Mouse (Mus musculus) layer of hippocampus, adult 18-20 months (tissue): ENCODE measurements around the gene Stxbp4. TPM values are rescaled to one million over a fixed set of nuclear protein-coding genes. Genes with fewer than 3 reads are reported as not detected.

ENCODE experiments used
- DNase-seq, 2 experiments: peaks; one replicate each; pipeline ENCODE4 v3.0.0; 2022; ENCODE audit warnings: low spot score in 2 of 2
- total RNA-seq, 2 experiments: library from RNA; stranded (reverse); gene quantifications; 2 replicates each; pipeline ENCODE4 v1.2.3; 2021

The Stxbp4 gene
- total RNA-seq, 2 experiments from 2014 or later, result 12.7 to 13.4 TPM

- DNase-seq, result no peak
Observed at GRCm38 (mm10) chr11:90570646-90571259, 67.1 kb downstream of the Stxbp4 start.

- DNase-seq, result no peak
Observed at GRCm38 (mm10) chr11:90558359-90559047, 79.4 kb downstream of the Stxbp4 start.

GRCm38 (mm10) chr11:90556517-90556916 lies 81.4 kb downstream of the Stxbp4 start:
- no peak for DNase-seq

- DNase-seq, result no peak
Observed at GRCm38 (mm10) chr11:90553963-90554362, 83.9 kb downstream of the Stxbp4 start.

- DNase-seq, result peak in 1 of 2 experiments; percentile 6
Observed at GRCm38 (mm10) chr11:90552303-90553201, 85.3 kb downstream of the Stxbp4 start.

- peak; percentile 25 to 65 for DNase-seq
Observed at GRCm38 (mm10) chr11:90548560-90548959, 89.3 kb downstream of the Stxbp4 start.

GRCm38 (mm10) chr11:90538636-90539263 lies 99.1 kb downstream of the Stxbp4 start:
- no peak for DNase-seq

- DNase-seq, result no peak
Observed at GRCm38 (mm10) chr11:90525311-90525710, 112.6 kb downstream of the Stxbp4 start.

GRCm38 (mm10) chr11:90521040-90521439 lies 116.8 kb downstream of the Stxbp4 start:
- no peak for DNase-seq

- DNase-seq, result no peak
Observed at GRCm38 (mm10) chr11:90517750-90518149, 120.1 kb downstream of the Stxbp4 start.

GRCm38 (mm10) chr11:90512538-90513219 lies 125.2 kb downstream of the Stxbp4 start:
- no peak for DNase-seq

- no peak for DNase-seq
Observed at GRCm38 (mm10) chr11:90501846-90502245, 136.0 kb downstream of the Stxbp4 start.

- DNase-seq, result no peak
Observed at GRCm38 (mm10) chr11:90499918-90500317, 138.0 kb downstream of the Stxbp4 start.

- DNase-seq, result no peak
Observed at GRCm38 (mm10) chr11:90498461-90498860, 139.4 kb downstream of the Stxbp4 start.

GRCm38 (mm10) chr11:90494981-90495380 lies 142.9 kb downstream of the Stxbp4 start:
- DNase-seq, result no peak

- DNase-seq, result no peak
Observed at GRCm38 (mm10) chr11:90492511-90492910, 145.4 kb downstream of the Stxbp4 start.

- DNase-seq, result no peak
Observed at GRCm38 (mm10) chr11:90489166-90489565, 148.7 kb downstream of the Stxbp4 start.

- no peak for DNase-seq
Observed at GRCm38 (mm10) chr11:90487686-90488085, 150.2 kb downstream of the Stxbp4 start.

- no peak for DNase-seq
Observed at GRCm38 (mm10) chr11:90484750-90485637, 152.9 kb downstream of the Stxbp4 start.

GRCm38 (mm10) chr11:90483766-90484165 lies 154.1 kb downstream of the Stxbp4 start:
- no peak for DNase-seq
